Mouse (Mus musculus) lung, embryonic 16.5 days (tissue): Measurements from ENCODE around the gene Acsm5. TPM values are rescaled to one million over a fixed set of nuclear protein-coding genes. Genes with fewer than 3 reads are reported as not detected.

ENCODE experiments used
- ATAC-seq: fragments of 200-750 bp; cut with Nextera tagmentation; 2 replicates; pipeline ENCODE4 v1.8.0; 2017; ENCODE audit warnings: low read depth, mild to moderate bottlenecking, moderate library complexity
- H3K27ac ChIP-seq: fragments of 300-500 bp; sonication (generic); 2 replicates; pipeline ENCODE4 v1.5.1; 2014; ENCODE audit warnings: mild to moderate bottlenecking, control low read depth, low read length
- H3K27me3 ChIP-seq: fragments of 300-500 bp; sonication (generic); 2 replicates; pipeline ENCODE4 v1.6.1; 2014; ENCODE audit warnings: low read depth, low read length, mixed read lengths; ENCODE audit not compliant: control insufficient read depth, insufficient read depth
- H3K36me3 ChIP-seq: fragments of 300-500 bp; sonication (generic); 2 replicates; pipeline ENCODE4 v1.6.1; 2014; ENCODE audit warnings: low read length; ENCODE audit not compliant: control insufficient read depth, insufficient read depth
- H3K4me1 ChIP-seq: fragments of 300-500 bp; sonication (generic); replicated peaks from 2 replicates; pipeline ENCODE4 v1.6.1; 2014; ENCODE audit warnings: low read length, mixed read lengths; ENCODE audit not compliant: control insufficient read depth, insufficient read depth
- H3K4me2 ChIP-seq: fragments of 300-500 bp; sonication (generic); 2 replicates; pipeline ENCODE4 v1.6.1; 2014; ENCODE audit warnings: low read depth, low read length, control low read depth
- H3K4me3 ChIP-seq: fragments of 300-500 bp; sonication (generic); 2 replicates; pipeline ENCODE4 v1.5.1; 2014; ENCODE audit warnings: mild to moderate bottlenecking, low read length, control low read depth
- H3K9ac ChIP-seq: fragments of 300-500 bp; sonication (generic); 2 replicates; pipeline ENCODE4 v1.6.1; 2014; ENCODE audit warnings: low read length, control low read depth
- H3K9me3 ChIP-seq: fragments of 300-500 bp; sonication (generic); 2 replicates; pipeline ENCODE4 v1.6.1; 2016; ENCODE audit warnings: low read length; ENCODE audit not compliant: control insufficient read depth
- WGBS: fragments of 180-500 bp; shearing (Covaris S2); extraction: QIAGEN DNeasy Blood & Tissue Kit; methylation state at CpG from one replicate; pipeline ENCODE4 v1.1.7; 2014; 5-methylcytosine and 5-hydroxymethylcytosine counted together
- polyA plus RNA-seq: library from polyadenylated mRNA; unstranded; fragments of >200 nt; fragmentation: Nextera tagmentation; extraction: Ambion mirVana; gene quantifications from 2 replicates; pipeline ENCODE4 v1.2.1, GENCODE M21; 2015

The Acsm5 gene
- polyA plus RNA-seq, 1 experiment from 2014 or later = not detected

DNA sequence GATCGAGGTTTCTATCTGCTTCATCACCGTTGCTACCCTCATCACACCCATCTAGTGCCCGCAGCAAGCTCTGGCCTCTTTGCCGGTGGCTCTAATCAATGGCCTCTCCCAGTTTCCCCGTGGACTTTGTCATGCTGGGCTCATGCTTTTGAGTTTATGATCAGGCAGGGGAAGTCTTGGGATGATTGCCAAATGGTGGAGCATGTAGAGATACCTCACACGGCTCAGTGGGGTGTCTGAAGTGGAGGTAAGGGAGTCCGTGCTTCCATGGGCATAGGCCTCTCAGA, 3.0 kb upstream of the Acsm5 start:
- WGBS = 80% methylated on average over 7 of the region's 7 CpGs
- Histone ChIP-seq H3K27me3 (no peaks in the 10 kb centered on the region), H3K27ac (no peak overlapping the region)

DNA sequence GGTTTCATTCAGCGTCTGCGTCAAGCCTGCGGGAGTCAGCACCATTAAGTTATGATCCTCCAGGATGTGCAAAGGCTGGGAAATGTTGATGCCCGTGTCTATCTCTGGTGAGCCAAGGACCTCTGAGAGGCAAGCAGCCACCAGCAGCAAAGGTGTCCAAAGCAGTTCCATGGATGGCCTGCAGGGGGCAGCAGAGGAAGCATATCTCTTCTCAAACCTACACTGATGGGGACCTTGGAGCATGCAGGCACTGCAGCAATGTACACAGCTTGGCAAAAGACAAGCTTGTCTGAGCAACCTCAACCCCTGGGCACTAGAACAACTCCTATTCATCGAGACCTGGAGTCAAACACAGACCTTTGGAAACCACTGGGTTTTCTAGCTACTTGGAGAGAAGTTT, 391 bp downstream of the Acsm5 start:
- H3K27me3 ChIP-seq = no peaks in the 10 kb centered on the region

More for the DNA sequence above, 3.0 kb upstream of the Acsm5 start:
- Histone ChIP-seq H3K4me3 (no peak overlapping the region), H3K9ac (no peak overlapping the region), H3K36me3 (no peaks in the 10 kb centered on the region), H3K4me2 (no peak overlapping the region), H3K9me3 (no peaks in the 10 kb centered on the region), H3K4me1 (no peaks in the 10 kb centered on the region)
- ATAC-seq = no peak

DNA sequence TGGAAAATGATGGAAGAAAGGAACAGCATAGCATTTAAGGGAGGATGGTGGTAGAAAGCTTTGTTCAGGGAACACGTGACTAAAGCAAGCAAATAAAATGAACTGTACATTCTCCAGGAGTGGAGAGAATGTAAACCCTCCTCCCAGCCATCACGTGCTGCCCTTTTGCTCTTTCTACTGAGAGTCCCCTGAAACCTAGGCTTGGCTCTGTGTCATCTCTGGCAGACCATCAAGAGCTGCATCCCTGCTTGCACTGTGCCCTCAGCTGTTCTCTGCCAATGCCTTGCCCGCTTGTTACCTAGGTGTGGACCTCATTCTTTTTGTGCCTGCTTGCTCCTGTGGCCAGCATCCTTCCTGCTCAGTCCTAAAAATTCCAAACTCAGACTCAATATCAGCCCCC, 2.6 kb downstream of the Acsm5 start:
- H3K4me3 ChIP-seq = no peak overlapping the region
- 50% methylated on average over 3 of the region's 3 CpGs for WGBS
- no peaks in the 10 kb centered on the region for H3K9me3 ChIP-seq
- H3K27me3 ChIP-seq = no peaks in the 10 kb centered on the region
- ATAC-seq = no peak
- H3K27ac ChIP-seq = no peak overlapping the region
- no peaks in the 10 kb centered on the region for H3K36me3 ChIP-seq
- no peak overlapping the region for H3K4me2 ChIP-seq
- H3K4me1 ChIP-seq = no peaks in the 10 kb centered on the region
- H3K9ac ChIP-seq = no peak overlapping the region

More for the DNA sequence above, 391 bp downstream of the Acsm5 start:
- no peaks in the 10 kb centered on the region for H3K4me1 ChIP-seq
- H3K9me3 ChIP-seq = no peaks in the 10 kb centered on the region
- peak; percentile 49; the same call in 1 of the 2 replicates for ATAC-seq
- no peaks in the 10 kb centered on the region for H3K36me3 ChIP-seq
- H3K4me3 ChIP-seq = no peak overlapping the region
- no peak overlapping the region for H3K9ac ChIP-seq
- 47% methylated on average over 5 of the region's 5 CpGs for WGBS
- no peak overlapping the region for H3K4me2 ChIP-seq
- H3K27ac ChIP-seq = no peak overlapping the region

DNA sequence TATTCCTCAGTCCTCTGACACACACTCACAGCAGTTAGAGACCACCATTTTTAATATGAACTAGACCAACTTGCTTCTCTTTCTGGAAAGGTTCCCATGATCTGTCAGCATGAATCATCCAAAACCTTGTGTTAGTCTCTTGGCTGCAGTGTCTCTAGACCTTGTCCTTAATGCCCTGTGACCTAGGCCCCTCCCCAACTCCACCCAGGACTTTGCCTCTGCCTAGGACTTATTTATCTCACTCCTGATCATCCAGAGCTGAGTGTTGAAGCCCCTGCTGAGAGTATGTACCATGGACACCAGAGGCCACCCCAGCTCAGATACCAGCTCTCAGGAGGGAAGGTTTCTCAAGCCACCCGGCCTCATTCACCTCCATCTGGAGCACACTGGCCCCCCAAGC, 3.1 kb downstream of the Acsm5 start:
- no peak overlapping the region for H3K9ac ChIP-seq
- no peak for ATAC-seq
- no peaks in the 10 kb centered on the region for H3K4me1 ChIP-seq
- H3K4me3 ChIP-seq = no peak overlapping the region
- no peak overlapping the region for H3K4me2 ChIP-seq
- no peaks in the 10 kb centered on the region for H3K36me3 ChIP-seq
- no peaks in the 10 kb centered on the region for H3K27me3 ChIP-seq
- 76% methylated on average over 1 of the region's 1 CpGs for WGBS
- H3K9me3 ChIP-seq = no peaks in the 10 kb centered on the region
- H3K27ac ChIP-seq = no peak overlapping the region

DNA sequence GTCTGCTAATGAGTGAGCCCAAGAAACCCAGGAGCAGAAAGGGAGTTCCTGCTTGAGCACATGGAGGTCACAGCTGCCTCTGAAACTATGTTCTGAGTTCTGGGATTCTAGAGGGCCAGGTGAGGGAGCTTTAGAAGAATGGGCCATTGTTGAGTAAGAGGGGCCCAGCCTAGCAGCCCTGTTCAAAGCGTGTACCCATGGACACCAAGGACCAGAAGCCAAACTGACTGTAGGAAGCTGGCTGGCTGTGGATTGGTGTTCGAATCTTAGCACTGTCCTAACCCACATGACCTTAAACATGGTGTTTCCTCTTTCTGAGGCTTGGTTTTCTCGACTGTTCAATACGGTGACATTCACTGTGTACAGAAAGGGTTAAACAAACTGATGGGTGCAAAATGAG, 4.1 kb downstream of the Acsm5 start, which contains the start of gene Pdilt:
Gene Pdilt (minus strand): TSS at position 101 of the 400 bp plus-strand sequence.
- ATAC-seq = no peak
- H3K9ac ChIP-seq = no peak within 1 kb of the TSS
- WGBS = 54% methylated on average over 4 of the region's 4 CpGs

DNA sequence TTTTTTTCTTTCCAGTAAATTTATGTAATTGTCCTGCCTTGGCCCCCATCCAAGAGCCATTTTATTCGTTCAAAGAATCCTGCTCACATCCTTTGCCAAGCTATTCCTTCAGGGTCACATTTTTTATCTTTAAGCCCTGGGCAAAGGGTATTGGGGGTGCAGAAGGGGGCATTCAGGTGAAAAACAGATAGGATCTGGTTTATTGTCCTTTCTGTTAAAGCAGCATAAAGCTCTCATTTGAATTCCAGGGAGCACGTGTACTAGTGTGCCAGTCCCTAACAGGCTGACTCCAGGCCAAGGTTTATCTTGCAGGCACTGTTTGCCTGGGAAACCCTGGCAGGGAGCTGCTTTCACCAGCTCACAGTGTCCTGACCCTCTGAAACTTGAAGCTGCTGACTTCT, 6.6 kb downstream of the Acsm5 start:
- H3K27ac ChIP-seq = no peak overlapping the region
- H3K4me1 ChIP-seq = no peaks in the 10 kb centered on the region
- no peak overlapping the region for H3K9ac ChIP-seq
- no peaks in the 10 kb centered on the region for H3K9me3 ChIP-seq
- no peak overlapping the region for H3K4me3 ChIP-seq
- no peaks in the 10 kb centered on the region for H3K27me3 ChIP-seq
- peak; percentile 45; the same call in 1 of the 2 replicates for ATAC-seq
- H3K4me2 ChIP-seq = no peak overlapping the region
- 2% methylated on average over 2 of the region's 2 CpGs for WGBS
- no peaks in the 10 kb centered on the region for H3K36me3 ChIP-seq

More for the DNA sequence above, 4.1 kb downstream of the Acsm5 start, which contains the start of gene Pdilt:
- Histone ChIP-seq H3K27me3 (no peaks in the 10 kb centered on the region), H3K4me2 (no peak within 1 kb of the TSS), H3K9me3 (no peaks in the 10 kb centered on the region), H3K4me1 (no peaks in the 10 kb centered on the region), H3K4me3 (no peak within 1 kb of the TSS), H3K36me3 (no peaks in the 10 kb centered on the region), H3K27ac (no peak within 1 kb of the TSS)

DNA sequence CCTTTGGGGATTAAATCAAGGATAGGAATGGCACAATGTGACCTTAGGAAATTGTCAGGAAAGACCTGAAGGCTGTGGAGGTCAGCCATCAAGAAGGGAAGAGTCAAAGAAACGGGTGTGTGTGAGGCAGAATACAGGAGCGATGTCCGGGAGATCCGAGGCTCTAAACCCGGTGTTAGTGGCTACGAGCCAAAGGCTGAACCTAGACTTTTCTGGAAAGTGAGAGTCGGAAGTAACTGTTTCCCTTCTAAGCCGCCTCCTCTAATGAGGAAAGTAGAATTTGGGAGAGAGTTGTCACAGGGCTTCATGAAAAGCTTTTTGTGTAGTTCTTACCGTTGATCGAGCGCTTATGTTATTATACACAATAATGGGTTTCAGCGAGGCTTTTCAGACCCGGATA, 7.2 kb downstream of the Acsm5 start:
- no peak for ATAC-seq
- Histone ChIP-seq H3K36me3 (no peaks in the 10 kb centered on the region), H3K9ac (no peak overlapping the region), H3K27ac (no peak overlapping the region), H3K4me3 (no peak overlapping the region), H3K27me3 (no peaks in the 10 kb centered on the region), H3K9me3 (no peaks in the 10 kb centered on the region), H3K4me1 (no peaks in the 10 kb centered on the region), H3K4me2 (no peak overlapping the region)
- 70% methylated on average over 13 of the region's 13 CpGs for WGBS

DNA sequence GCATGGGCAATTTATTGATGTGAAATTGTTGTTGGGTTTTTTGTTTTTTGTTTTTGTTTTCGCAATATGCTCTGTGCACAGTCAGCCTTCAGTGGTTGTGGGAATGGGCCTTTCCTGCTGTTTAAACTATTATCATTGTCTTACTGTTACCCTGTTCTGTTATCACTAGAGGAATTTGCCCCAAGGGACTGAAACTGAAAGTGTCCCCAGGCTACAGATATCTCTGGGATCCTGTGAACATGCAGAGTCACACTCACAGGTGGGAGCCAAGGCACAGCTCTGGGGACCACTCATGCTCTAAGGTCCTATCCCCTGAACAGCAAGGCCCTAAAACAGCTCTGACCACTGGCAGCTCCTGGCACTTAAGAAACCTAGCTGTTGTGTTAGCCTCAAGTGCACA, 7.9 kb downstream of the Acsm5 start:
- H3K36me3 ChIP-seq = no peaks in the 10 kb centered on the region
- 89% methylated on average over 1 of the region's 1 CpGs for WGBS
- H3K27ac ChIP-seq = no peak overlapping the region

DNA sequence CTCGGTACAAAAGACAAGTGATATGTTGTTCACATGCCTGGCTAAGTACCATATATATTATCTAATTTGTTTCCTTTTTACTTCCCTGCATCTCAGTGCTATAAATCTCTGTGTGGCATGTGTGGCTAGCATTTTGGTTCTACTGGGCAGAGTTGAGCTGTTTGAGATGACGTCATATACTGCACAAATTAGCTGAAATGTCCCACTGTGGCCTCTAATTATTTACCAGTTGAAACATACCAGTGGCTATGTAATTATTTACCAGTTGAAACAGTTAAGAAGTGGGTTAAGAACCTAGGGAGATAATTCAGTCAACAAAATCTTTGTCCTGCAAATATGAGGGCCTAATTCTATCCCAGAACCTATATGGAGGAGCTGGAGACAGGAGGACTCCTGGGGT, 8.3 kb downstream of the Acsm5 start:
- no peaks in the 10 kb centered on the region for H3K4me1 ChIP-seq
- no peak for ATAC-seq
- no peaks in the 10 kb centered on the region for H3K36me3 ChIP-seq
- WGBS = 59% methylated on average over 2 of the region's 2 CpGs
- no peaks in the 10 kb centered on the region for H3K9me3 ChIP-seq
- no peak overlapping the region for H3K4me3 ChIP-seq
- H3K27ac ChIP-seq = no peak overlapping the region
- H3K4me2 ChIP-seq = no peak overlapping the region
- H3K9ac ChIP-seq = no peak overlapping the region
- no peaks in the 10 kb centered on the region for H3K27me3 ChIP-seq

More for the DNA sequence above, 7.9 kb downstream of the Acsm5 start:
- H3K9ac ChIP-seq = no peak overlapping the region
- H3K4me2 ChIP-seq = no peak overlapping the region
- no peak for ATAC-seq
- H3K4me3 ChIP-seq = no peak overlapping the region
- H3K27me3 ChIP-seq = no peaks in the 10 kb centered on the region
- no peaks in the 10 kb centered on the region for H3K4me1 ChIP-seq
- no peaks in the 10 kb centered on the region for H3K9me3 ChIP-seq

DNA sequence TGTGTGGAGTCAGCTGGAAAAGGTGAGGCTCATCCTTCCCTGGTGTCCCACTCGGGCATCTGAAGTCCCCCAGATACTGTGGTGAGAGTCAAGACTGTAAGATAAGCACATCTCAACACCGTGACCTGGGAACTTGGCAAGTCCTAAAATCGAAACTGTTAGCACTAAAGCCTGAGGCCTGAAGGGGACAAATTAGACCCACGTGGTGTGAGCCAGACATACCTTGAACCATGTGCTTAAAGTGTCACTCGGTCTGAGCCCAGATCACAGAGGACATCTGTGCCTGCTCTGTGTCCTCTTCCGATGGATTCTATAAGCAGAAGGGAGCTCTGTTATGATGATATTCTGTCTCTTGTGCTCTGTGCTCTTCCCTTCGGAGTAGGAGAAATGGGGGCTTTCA, 9.4 kb downstream of the Acsm5 start:
- Histone ChIP-seq H3K27ac (no peak overlapping the region), H3K36me3 (no peaks in the 10 kb centered on the region), H3K4me1 (no peaks in the 10 kb centered on the region), H3K9ac (no peak overlapping the region), H3K4me3 (no peak overlapping the region), H3K27me3 (no peaks in the 10 kb centered on the region), H3K4me2 (no peak overlapping the region), H3K9me3 (no peaks in the 10 kb centered on the region)
- no peak for ATAC-seq
- WGBS = 68% methylated on average over 7 of the region's 7 CpGs
